Mouse (Mus musculus) olfactory bulb, adult 2 months (tissue): ENCODE data around the gene Mapk13. TPM values are rescaled to one million over a fixed set of nuclear protein-coding genes. Genes with fewer than 3 reads are reported as not detected.
"Not testable (repeated sequence)": the region's sequence is repeated elsewhere in the genome, so short reads cannot be mapped to it uniquely, and the experiment has no call there.

Experiments used
- H3K27ac ChIP-seq: fragments of 200-500 bp; 2 replicates; pipeline ENCODE4 v1.5.1; 2012; ENCODE audit warnings: low read depth, low read length; ENCODE audit not compliant: insufficient read depth
- H3K4me1 ChIP-seq: fragments of 200-500 bp; 2 replicates; pipeline ENCODE4 v1.6.1; 2012; ENCODE audit warnings: low read length; ENCODE audit not compliant: control insufficient read depth, insufficient read depth
- H3K4me3 ChIP-seq: fragments of 200-500 bp; 2 replicates; pipeline ENCODE4 v1.5.1; 2012; ENCODE audit warnings: mild to moderate bottlenecking, low read depth, low read length, moderate library complexity; ENCODE audit not compliant: insufficient read depth
- CTCF ChIP-seq: fragments of 200-500 bp; IDR thresholded peaks from 2 replicates; pipeline ENCODE4 v1.5.1; 2012; ENCODE audit warnings: low read depth, mild to moderate bottlenecking, low read length, moderate library complexity; ENCODE audit not compliant: insufficient read depth
- POLR2A ChIP-seq: fragments of 200-500 bp; IDR thresholded peaks from 2 replicates; pipeline ENCODE4 v1.6.1; 2012; ENCODE audit warnings: mild to moderate bottlenecking, low read depth, low read length, moderate library complexity; ENCODE audit not compliant: insufficient read depth
- WGBS: fragments of 180-500 bp; shearing (Covaris S2); methylation state at CpG from one replicate; pipeline ENCODE4 v1.1.7; 2018; 5-methylcytosine and 5-hydroxymethylcytosine counted together
- polyA plus RNA-seq: library from polyadenylated mRNA; stranded (reverse); fragments of >200 nt; gene quantifications from 2 replicates; pipeline ENCODE4 v1.2.4, GENCODE M21; 2012; ENCODE audit warnings: low replicate concordance; ENCODE audit not compliant: missing spikeins, insufficient read depth, insufficient read length

The Mapk13 gene
- polyA plus RNA-seq = not detected in 2 replicates

- WGBS = 4% methylated on average over 58 of the region's 58 CpGs
- Histone ChIP-seq H3K4me1 (peaks cover 15% of the 10 kb centered on the region), H3K4me3 (peak within 1 kb of the TSS; percentile 16), H3K27ac (no peak within 1 kb of the TSS)
- TF ChIP-seq CTCF (no peak), POLR2A (no peak)
These were observed at the start of gene Mapk13 for GRCm38 (mm10) chr17:28769121-28769874. Gene Mapk13 (plus strand): TSS chr17:28769297.

DNA sequence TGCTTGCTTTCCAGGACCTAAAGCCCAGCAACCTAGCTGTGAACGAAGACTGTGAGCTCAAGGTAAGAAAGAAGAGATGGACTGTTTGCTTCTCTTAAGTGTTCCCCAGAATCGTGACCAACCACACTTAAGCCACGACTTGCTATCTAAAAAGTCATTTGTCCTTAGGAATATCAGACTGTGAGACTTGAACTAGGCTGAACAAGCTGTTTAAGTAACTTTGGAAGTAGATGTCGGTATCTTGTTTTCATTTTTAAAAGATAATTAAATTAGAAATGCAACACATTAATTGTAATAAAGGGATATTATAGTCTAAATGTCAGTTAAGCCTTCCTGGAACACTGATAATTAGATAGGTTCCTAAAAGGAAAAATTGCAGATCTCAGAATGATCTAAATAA is 43.3 kb upstream of the Mapk13 start, which contains the start of gene AC170998.1:
Gene AC170998.1, plus strand, starts transcription at position 301 of the 400 bp plus-strand sequence.
- 77% methylated on average over 4 of the region's 4 CpGs for WGBS
- no peak within 1 kb of the TSS for H3K27ac ChIP-seq
- H3K4me1 ChIP-seq = no peaks in the 10 kb centered on the region
- H3K4me3 ChIP-seq = no peak within 1 kb of the TSS
- TF ChIP-seq POLR2A = no peak

- H3K4me1 ChIP-seq, H3K4me3 ChIP-seq, H3K27ac ChIP-seq: not testable (repeated sequence)
- WGBS = 90% methylated on average over 11 of the region's 11 CpGs
These were observed 41.6 kb upstream of the Mapk13 start for GRCm38 (mm10) chr17:28727511-28727910.

- TF ChIP-seq CTCF (no peak), POLR2A (no peak)
- no peak overlapping the region for H3K27ac ChIP-seq
These were observed 33.6 kb upstream of the Mapk13 start for GRCm38 (mm10) chr17:28735317-28736105.

DNA sequence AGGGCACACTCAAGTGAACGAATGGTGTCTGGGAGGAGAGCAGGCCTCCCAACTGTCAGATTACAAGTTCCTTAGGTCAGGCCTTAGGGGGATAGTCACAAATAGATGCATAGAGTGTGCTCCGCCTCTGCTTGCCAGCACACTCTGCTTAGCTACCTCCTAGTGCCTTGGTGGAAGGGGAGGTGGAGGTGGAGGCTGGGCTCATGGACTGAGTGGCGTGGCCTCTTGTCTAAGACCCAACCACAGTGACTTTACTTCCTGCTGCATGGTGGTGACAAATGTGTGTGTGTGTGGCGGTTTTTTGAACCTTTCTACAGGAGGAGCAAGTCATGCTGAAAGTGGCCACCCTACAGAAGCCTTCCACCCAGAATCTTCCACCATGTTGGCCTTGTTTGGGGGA is 32.6 kb upstream of the Mapk13 start:
- Histone ChIP-seq H3K4me3 (no peak overlapping the region), H3K4me1 (0 out of 2 replicates have a peak, but pooled peaks cover 4% of the 10 kb centered on the region), H3K27ac (no peak overlapping the region)
- TF ChIP-seq CTCF (no peak), POLR2A (no peak)
- 91% methylated on average over 4 of the region's 4 CpGs for WGBS

More at GRCm38 (mm10) chr17:28735317-28736105, 33.6 kb upstream of the Mapk13 start:
- Histone ChIP-seq H3K4me3 (no peak overlapping the region), H3K4me1 (0 out of 2 replicates have a peak, but pooled peaks cover 4% of the 10 kb centered on the region)
- 84% methylated on average over 6 of the region's 6 CpGs for WGBS

DNA sequence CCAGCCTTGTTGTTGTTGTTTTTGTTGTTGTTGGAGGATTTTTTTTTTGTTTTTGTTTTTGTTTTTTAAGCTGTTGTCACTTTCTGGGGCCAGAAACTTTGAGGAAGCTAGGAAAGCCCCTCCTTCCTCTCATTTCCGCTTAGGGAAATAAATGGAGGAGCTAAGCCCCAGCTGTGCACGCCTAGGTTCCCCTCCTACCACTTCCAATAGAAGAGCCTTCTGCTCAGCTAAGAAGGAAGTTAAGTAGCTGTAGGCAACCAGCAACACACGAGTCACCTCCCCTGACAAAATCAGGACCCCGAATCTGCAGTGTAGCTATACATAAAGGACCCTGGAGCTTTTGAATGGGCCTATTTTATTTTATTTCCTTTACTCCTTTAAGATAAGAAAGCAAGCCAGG is 31.1 kb upstream of the Mapk13 start:
- 63% methylated on average over 4 of the region's 4 CpGs for WGBS
- H3K27ac ChIP-seq = no peak overlapping the region
- no peak overlapping the region for H3K4me3 ChIP-seq
- H3K4me1 ChIP-seq = 0 out of 2 replicates have a peak, but pooled peaks cover 4% of the 10 kb centered on the region
- TF ChIP-seq CTCF (no peak), POLR2A (no peak)

- Histone ChIP-seq H3K27ac (no peak overlapping the region), H3K4me1 (0 out of 2 replicates have a peak, but pooled peaks cover 4% of the 10 kb centered on the region), H3K4me3 (no peak overlapping the region)
- no peak for TF ChIP-seq CTCF
- TF ChIP-seq POLR2A = no peak
- WGBS = 97% methylated on average over 6 of the region's 6 CpGs
These were observed 29.9 kb upstream of the Mapk13 start for GRCm38 (mm10) chr17:28739244-28739643.

DNA sequence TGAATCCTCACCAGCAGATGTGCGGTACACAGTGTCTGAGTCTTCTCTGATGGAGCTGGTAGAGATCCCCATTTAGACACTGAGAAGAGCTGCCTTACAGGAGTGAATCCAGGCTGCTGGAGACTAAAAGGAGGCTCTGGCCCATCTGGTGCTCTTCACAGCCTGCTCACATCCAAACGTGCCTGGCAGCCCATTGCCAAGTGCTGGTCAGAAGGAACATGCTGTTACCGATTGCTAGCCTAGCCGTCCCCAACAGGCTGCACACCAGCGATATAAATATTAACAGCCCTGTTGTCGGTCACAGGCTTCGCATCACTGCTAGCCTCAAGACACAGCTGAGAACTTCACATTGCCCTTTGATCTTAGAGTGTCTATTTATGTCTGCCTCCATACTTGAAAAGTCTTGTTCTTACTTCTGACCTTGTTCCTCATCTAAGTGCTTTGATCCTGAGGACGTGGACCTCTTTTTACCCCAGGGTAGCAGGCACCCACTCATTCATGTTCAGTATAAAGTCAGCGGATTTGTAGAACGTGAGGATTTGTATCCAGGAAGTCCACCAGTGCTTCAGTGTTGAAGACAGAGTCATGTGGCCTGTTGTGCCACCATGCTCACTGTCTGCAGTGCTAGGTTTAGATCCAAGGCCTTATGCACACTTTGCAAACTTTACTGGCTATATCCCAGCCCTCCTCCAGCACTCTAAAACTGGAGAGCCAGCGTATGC is 25.8 kb upstream of the Mapk13 start:
- 92% methylated on average over 11 of the region's 11 CpGs for WGBS
- Histone ChIP-seq H3K4me1 (no peaks in the 10 kb centered on the region), H3K4me3 (no peak overlapping the region), H3K27ac (no peak overlapping the region)
- TF ChIP-seq POLR2A (no peak), CTCF (no peak)
